Mouse (Mus musculus): ENCODE results near the gene Vps45. TPM values are rescaled to one million over a fixed set of nuclear protein-coding genes. Genes with fewer than 3 reads are reported as not detected.
A peak's percentile ranks its signal among the peaks of the same experiment; 100 is the strongest.
"Not testable (repeated sequence)": the region's sequence is repeated elsewhere in the genome, so short reads cannot be mapped to it uniquely, and the experiment has no call there.

Gene Vps45
- polyA plus RNA-seq, 1 experiment from 2014 or later, result 77.1 TPM

GRCm38 (mm10) chr3:96051186-96051585 is 7.1 kb downstream of the Vps45 start:
- ATAC-seq (ENCODE audit: low read depth), result no peak

GRCm38 (mm10) chr3:96050779-96051178 is 7.5 kb downstream of the Vps45 start:
- 72% methylated on average over 7 of the region's 7 CpGs for WGBS
- no peak overlapping the region for H3K27ac ChIP-seq (replicated peaks)
- no peak overlapping the region for H3K4me2 ChIP-seq
- H3K4me1 ChIP-seq (replicated peaks), result 0 out of 2 replicates have a peak, but pooled peaks cover 3% of the 10 kb centered on the region
- peak; percentile 32; the same call in 1 of the 2 replicates for ATAC-seq (ENCODE audit: low read depth)
- H3K9me3 ChIP-seq, result no peaks in the 10 kb centered on the region
- peaks cover 45% of the 10 kb centered on the region for H3K36me3 ChIP-seq
- no peak overlapping the region for H3K4me3 ChIP-seq
- no peak overlapping the region for H3K9ac ChIP-seq
- H3K27me3 ChIP-seq, result no peaks in the 10 kb centered on the region

More at GRCm38 (mm10) chr3:96051186-96051585, 7.1 kb downstream of the Vps45 start:
- H3K4me2 ChIP-seq, result no peak overlapping the region
- H3K36me3 ChIP-seq, result peaks cover 42% of the 10 kb centered on the region
- no peaks in the 10 kb centered on the region for H3K9me3 ChIP-seq
- H3K4me3 ChIP-seq, result no peak overlapping the region
- no peak overlapping the region for H3K9ac ChIP-seq
- 0 out of 2 replicates have a peak, but pooled peaks cover 3% of the 10 kb centered on the region for H3K4me1 ChIP-seq (replicated peaks)
- 71% methylated on average over 4 of the region's 4 CpGs for WGBS
- no peak overlapping the region for H3K27ac ChIP-seq (replicated peaks)
- no peaks in the 10 kb centered on the region for H3K27me3 ChIP-seq

GRCm38 (mm10) chr3:96044559-96044958 is 13.7 kb downstream of the Vps45 start:
- not testable (repeated sequence) for H3K9ac ChIP-seq; H3K9me3 ChIP-seq; H3K27ac ChIP-seq (replicated peaks); H3K27me3 ChIP-seq; ATAC-seq (ENCODE audit: low read depth); H3K4me3 ChIP-seq; H3K4me2 ChIP-seq; H3K4me1 ChIP-seq (replicated peaks)
- 87% methylated on average over 3 of the region's 3 CpGs for WGBS
- peaks cover 53% of the 10 kb centered on the region for H3K36me3 ChIP-seq

- H3K9ac ChIP-seq, result no peak overlapping the region
- peaks cover 53% of the 10 kb centered on the region for H3K36me3 ChIP-seq
- no peak for ATAC-seq (ENCODE audit: low read depth)
- H3K4me3 ChIP-seq, result no peak overlapping the region
- H3K27me3 ChIP-seq, result no peaks in the 10 kb centered on the region
- H3K4me2 ChIP-seq, result no peak overlapping the region
- no peak overlapping the region for H3K27ac ChIP-seq (replicated peaks)
- 87% methylated on average over 1 of the region's 1 CpGs for WGBS
- H3K9me3 ChIP-seq, result no peaks in the 10 kb centered on the region
- no peaks in the 10 kb centered on the region for H3K4me1 ChIP-seq (replicated peaks)
Observed at GRCm38 (mm10) chr3:96043104-96043503, 15.2 kb downstream of the Vps45 start.

- no peak for ATAC-seq (ENCODE audit: low read depth)
- H3K9me3 ChIP-seq, result no peaks in the 10 kb centered on the region
- no peak overlapping the region for H3K4me3 ChIP-seq
- no peaks in the 10 kb centered on the region for H3K27me3 ChIP-seq
- no peak overlapping the region for H3K4me2 ChIP-seq
- H3K9ac ChIP-seq, result no peak overlapping the region
- peaks cover 48% of the 10 kb centered on the region for H3K36me3 ChIP-seq
- H3K27ac ChIP-seq (replicated peaks), result no peak overlapping the region
- no peaks in the 10 kb centered on the region for H3K4me1 ChIP-seq (replicated peaks)
- WGBS, result 95% methylated on average over 6 of the region's 6 CpGs
Observed at GRCm38 (mm10) chr3:96041079-96041478, 17.2 kb downstream of the Vps45 start.

- Histone ChIP-seq H3K4me2 (no peak overlapping the region), H3K9me3 (no peaks in the 10 kb centered on the region), H3K9ac (no peak overlapping the region), H3K4me3 (no peak overlapping the region), H3K27ac (replicated peaks) (no peak overlapping the region), H3K27me3 (no peaks in the 10 kb centered on the region), H3K36me3 (peaks cover 46% of the 10 kb centered on the region), H3K4me1 (replicated peaks) (no peaks in the 10 kb centered on the region)
- ATAC-seq (ENCODE audit: low read depth), result no peak
- 90% methylated on average over 2 of the region's 2 CpGs for WGBS
Observed at GRCm38 (mm10) chr3:96040663-96041006, 17.6 kb downstream of the Vps45 start.

GRCm38 (mm10) chr3:96039857-96040662 is 18.2 kb downstream of the Vps45 start:
- no peaks in the 10 kb centered on the region for H3K27me3 ChIP-seq
- no peaks in the 10 kb centered on the region for H3K9me3 ChIP-seq
- WGBS, result 80% methylated on average over 9 of the region's 9 CpGs
- H3K9ac ChIP-seq, result no peak overlapping the region
- no peak overlapping the region for H3K4me2 ChIP-seq
- H3K4me1 ChIP-seq (replicated peaks), result no peaks in the 10 kb centered on the region
- H3K4me3 ChIP-seq, result no peak overlapping the region
- H3K27ac ChIP-seq (replicated peaks), result no peak overlapping the region
- ATAC-seq (ENCODE audit: low read depth), result no peak
- H3K36me3 ChIP-seq, result peaks cover 46% of the 10 kb centered on the region

GRCm38 (mm10) chr3:96038851-96039250 is 19.4 kb downstream of the Vps45 start:
- Histone ChIP-seq H3K36me3 (peaks cover 48% of the 10 kb centered on the region), H3K4me3 (no peak overlapping the region), H3K27me3 (no peaks in the 10 kb centered on the region), H3K27ac (replicated peaks) (no peak overlapping the region), H3K9me3 (no peaks in the 10 kb centered on the region), H3K4me2 (no peak overlapping the region), H3K9ac (no peak overlapping the region), H3K4me1 (replicated peaks) (no peaks in the 10 kb centered on the region)
- 98% methylated on average over 4 of the region's 4 CpGs for WGBS
- ATAC-seq (ENCODE audit: low read depth), result no peak

- Histone ChIP-seq H3K27me3 (no peaks in the 10 kb centered on the region), H3K27ac (replicated peaks) (no peak overlapping the region), H3K9me3 (no peaks in the 10 kb centered on the region), H3K4me3 (no peak overlapping the region), H3K9ac (no peak overlapping the region), H3K4me1 (replicated peaks) (no peaks in the 10 kb centered on the region), H3K36me3 (peaks cover 55% of the 10 kb centered on the region), H3K4me2 (no peak overlapping the region)
- ATAC-seq (ENCODE audit: low read depth), result no peak
- 83% methylated on average over 5 of the region's 5 CpGs for WGBS
Observed at GRCm38 (mm10) chr3:96038156-96038555, 20.1 kb downstream of the Vps45 start.

- 95% methylated on average over 6 of the region's 6 CpGs for WGBS
- no peaks in the 10 kb centered on the region for H3K27me3 ChIP-seq
- H3K9ac ChIP-seq, result no peak overlapping the region
- peaks cover 58% of the 10 kb centered on the region for H3K36me3 ChIP-seq
- H3K4me2 ChIP-seq, result no peak overlapping the region
- no peaks in the 10 kb centered on the region for H3K9me3 ChIP-seq
- H3K4me1 ChIP-seq (replicated peaks), result no peaks in the 10 kb centered on the region
- H3K27ac ChIP-seq (replicated peaks), result no peak overlapping the region
- H3K4me3 ChIP-seq, result no peak overlapping the region
- ATAC-seq (ENCODE audit: low read depth), result no peak
Observed at GRCm38 (mm10) chr3:96036796-96037195, 21.5 kb downstream of the Vps45 start.

GRCm38 (mm10) chr3:96033046-96033445 is 25.2 kb downstream of the Vps45 start:
- H3K27ac ChIP-seq (replicated peaks), result no peak overlapping the region
- H3K27me3 ChIP-seq, result no peaks in the 10 kb centered on the region
- no peak overlapping the region for H3K4me3 ChIP-seq
- no peaks in the 10 kb centered on the region for H3K4me1 ChIP-seq (replicated peaks)
- no peak; the same call in 1 of the 2 replicates for ATAC-seq (ENCODE audit: low read depth)
- peaks cover 65% of the 10 kb centered on the region for H3K36me3 ChIP-seq
- no peaks in the 10 kb centered on the region for H3K9me3 ChIP-seq
- WGBS, result 67% methylated on average over 4 of the region's 4 CpGs
- H3K9ac ChIP-seq, result no peak overlapping the region
- H3K4me2 ChIP-seq, result no peak overlapping the region

GRCm38 (mm10) chr3:96032652-96033017 is 25.6 kb downstream of the Vps45 start:
- WGBS, result 89% methylated on average over 6 of the region's 6 CpGs

More at GRCm38 (mm10) chr3:96032652-96033017, 25.6 kb downstream of the Vps45 start:
- Histone ChIP-seq H3K4me1 (replicated peaks) (no peaks in the 10 kb centered on the region), H3K27me3 (no peaks in the 10 kb centered on the region), H3K4me2 (no peak overlapping the region), H3K4me3 (no peak overlapping the region), H3K9me3 (no peaks in the 10 kb centered on the region), H3K9ac (no peak overlapping the region), H3K36me3 (peaks cover 66% of the 10 kb centered on the region), H3K27ac (replicated peaks) (no peak overlapping the region)
- ATAC-seq (ENCODE audit: low read depth), result no peak

Data from neural tube, embryonic 13.5 days (tissue).